Mouse (Mus musculus): ENCODE results near the gene Kcnk7.

DNA sequence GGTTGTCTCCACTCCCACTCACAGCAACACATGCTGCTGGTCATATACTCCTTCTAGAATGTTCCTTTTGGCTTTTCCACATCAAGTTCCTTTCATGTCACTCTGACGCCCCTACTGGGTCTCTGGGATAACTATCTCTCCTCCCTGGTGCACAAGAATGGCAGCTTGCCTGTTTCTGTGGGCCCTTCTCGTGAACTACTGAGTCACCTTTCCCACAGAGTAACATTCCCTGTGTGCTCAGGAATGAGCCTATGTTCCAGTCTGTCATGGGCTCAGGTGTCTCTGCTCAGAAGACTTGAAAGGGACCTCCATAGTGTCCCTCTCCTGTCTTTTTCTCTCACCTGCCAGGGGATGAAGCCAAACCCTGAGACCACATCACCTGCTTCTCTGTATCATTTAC lies 35.3 kb downstream of the Kcnk7 start:
- TF ChIP-seq CHD2 (IDR thresholded peaks at IDR 0.05; ENCODE audit: low read depth, low read length) (no peak), ZC3H11A (IDR thresholded peaks at IDR 0.05; ENCODE audit: borderline replicate concordance, low read depth, low read length) (no peak), ZNF384 (IDR thresholded peaks at IDR 0.05; ENCODE audit: low read depth, low read length) (no peak)
